Mouse (Mus musculus) limb, embryonic 15.5 days (tissue): Measurements from ENCODE around the gene Mvb12a. TPM values are rescaled to one million over a fixed set of nuclear protein-coding genes. Genes with fewer than 3 reads are reported as not detected.
"Not testable (repeated sequence)": the region's sequence is repeated elsewhere in the genome, so short reads cannot be mapped to it uniquely, and the experiment has no call there.

Source experiments
- ATAC-seq: fragments of 200-750 bp; cut with Nextera tagmentation; 2 replicates; pipeline ENCODE4 v1.8.0; 2017; ENCODE audit warnings: low read depth, moderate TSS enrichment; ENCODE audit not compliant: insufficient number of reproducible peaks, low FRiP score, low TSS enrichment
- H3K27ac ChIP-seq: fragments of 300-500 bp; sonication (generic); 2 replicates; pipeline ENCODE4 v1.5.1; 2015; ENCODE audit warnings: moderate library complexity, mild to moderate bottlenecking, inconsistent platforms
- H3K27me3 ChIP-seq: fragments of 300-500 bp; sonication (generic); 2 replicates; pipeline ENCODE4 v1.6.1; 2015; ENCODE audit warnings: inconsistent platforms
- H3K36me3 ChIP-seq: fragments of 300-500 bp; sonication (generic); 2 replicates; pipeline ENCODE4 v1.6.1; 2015; ENCODE audit warnings: inconsistent platforms
- H3K4me1 ChIP-seq: fragments of 300-500 bp; sonication (generic); 2 replicates; pipeline ENCODE4 v1.6.1; 2015; ENCODE audit warnings: inconsistent platforms
- H3K4me2 ChIP-seq: fragments of 300-500 bp; sonication (generic); 2 replicates; pipeline ENCODE4 v1.6.1; 2015; ENCODE audit warnings: mild to moderate bottlenecking, inconsistent platforms
- H3K4me3 ChIP-seq: fragments of 300-500 bp; sonication (generic); 2 replicates; pipeline ENCODE4 v1.5.1; 2015; ENCODE audit warnings: mild to moderate bottlenecking, inconsistent platforms
- H3K9ac ChIP-seq: fragments of 300-500 bp; sonication (generic); 2 replicates; pipeline ENCODE4 v1.6.1; 2015; ENCODE audit warnings: inconsistent platforms
- H3K9me3 ChIP-seq: fragments of 300-500 bp; sonication (generic); 2 replicates; pipeline ENCODE4 v1.6.1; 2016; ENCODE audit warnings: inconsistent platforms
- WGBS: fragments of 180-500 bp; shearing (Covaris S2); methylation state at CpG from one replicate; pipeline ENCODE4 v1.1.7; 2015; 5-methylcytosine and 5-hydroxymethylcytosine counted together
- polyA plus RNA-seq: library from polyadenylated mRNA; unstranded; fragments of >200 nt; fragmentation: Nextera tagmentation; extraction: Ambion mirVana; gene quantifications from 2 replicates; pipeline ENCODE4 v1.2.1, GENCODE M21; 2015

Gene Mvb12a
- polyA plus RNA-seq, 1 experiment from 2014 or later, result 95.7 TPM

DNA sequence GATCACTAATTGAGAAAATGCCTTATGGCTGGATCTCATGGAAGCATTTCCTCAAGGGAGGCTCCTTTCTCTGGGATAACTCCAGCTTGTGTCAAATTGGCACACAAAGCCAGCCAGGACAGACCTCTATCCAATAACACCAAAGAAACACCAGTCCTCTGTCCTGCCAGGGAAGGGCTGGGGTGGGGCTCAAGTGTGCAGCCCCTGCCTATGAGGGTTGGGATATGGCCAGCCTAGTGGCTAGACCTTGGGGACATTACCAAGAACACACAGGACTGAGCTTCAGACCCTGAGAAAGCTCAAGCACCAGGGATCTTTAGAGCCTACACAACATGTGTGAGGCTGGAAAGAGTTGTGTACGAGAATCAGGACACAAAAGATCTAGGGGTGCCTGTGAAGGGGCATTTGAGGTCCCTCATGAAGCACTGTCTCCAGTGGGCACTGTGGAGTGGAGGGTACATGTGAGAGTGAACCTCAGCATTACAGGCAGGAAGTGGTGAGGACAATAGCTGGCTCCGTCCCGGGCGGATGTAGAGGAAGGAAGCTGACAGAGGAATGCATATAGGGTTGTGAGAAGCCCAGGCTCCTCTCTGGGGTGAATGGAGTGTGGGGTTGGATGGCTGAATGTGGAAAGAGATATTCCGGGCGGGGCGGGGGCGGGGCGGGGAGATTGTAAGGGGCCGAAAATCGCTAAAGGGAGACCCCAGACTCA is 14.2 kb upstream of the Mvb12a start:
- H3K9ac ChIP-seq, result no peak overlapping the region
- H3K9me3 ChIP-seq, result no peaks in the 10 kb centered on the region
- H3K27me3 ChIP-seq, result peaks cover 33% of the 10 kb centered on the region
- H3K4me1 ChIP-seq, result peaks cover 22% of the 10 kb centered on the region
- peak overlapping the region; percentile 59 for H3K27ac ChIP-seq
- no peak overlapping the region for H3K4me2 ChIP-seq
- no peak overlapping the region for H3K4me3 ChIP-seq
- no peak for ATAC-seq
- no peaks in the 10 kb centered on the region for H3K36me3 ChIP-seq
- 78% methylated on average over 11 of the region's 11 CpGs for WGBS

DNA sequence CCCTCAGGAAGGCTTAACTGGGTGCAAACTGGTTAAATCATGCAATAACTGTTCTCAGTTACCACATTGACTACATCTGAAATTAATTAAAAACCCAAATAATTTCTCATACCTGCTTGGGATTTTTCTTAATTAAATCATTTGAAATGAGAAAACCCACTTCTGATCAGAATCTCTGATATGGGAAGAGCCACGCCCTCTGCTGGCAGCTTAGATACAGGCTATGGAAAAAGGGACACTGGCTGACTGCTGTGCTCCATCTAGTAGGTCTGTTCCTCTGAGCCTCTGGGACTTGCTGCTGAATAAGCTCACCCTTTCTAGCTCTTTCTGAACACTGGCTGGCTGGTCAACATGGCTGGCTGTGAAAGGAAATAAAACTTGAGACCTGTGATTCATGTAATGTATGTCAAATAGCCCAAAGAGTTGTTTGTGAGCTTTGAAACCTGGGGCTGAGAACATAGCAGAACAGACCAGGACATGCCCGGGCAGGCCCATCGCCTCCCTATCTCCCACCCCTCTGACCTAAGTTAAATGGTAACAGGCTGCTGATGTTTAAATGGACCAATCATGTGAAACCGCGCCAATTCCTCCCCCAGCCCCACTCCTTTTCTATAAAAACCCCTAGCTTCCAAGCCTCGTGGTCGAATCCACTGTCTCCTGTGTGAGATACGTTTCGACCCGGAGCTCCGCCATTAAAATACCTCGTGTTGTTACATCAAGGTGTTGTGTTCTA is 11.8 kb upstream of the Mvb12a start:
- not testable (repeated sequence) for H3K36me3 ChIP-seq, H3K9ac ChIP-seq, H3K9me3 ChIP-seq, ATAC-seq, H3K4me2 ChIP-seq, H3K27ac ChIP-seq, H3K4me3 ChIP-seq
- WGBS, result 72% methylated on average over 7 of the region's 12 CpGs
- Histone ChIP-seq H3K4me1 (peaks cover 13% of the 10 kb centered on the region), H3K27me3 (peaks cover 12% of the 10 kb centered on the region)

- Histone ChIP-seq H3K27me3 (no peaks in the 10 kb centered on the region), H3K27ac (no peak overlapping the region), H3K4me3 (no peak overlapping the region), H3K4me1 (peaks cover 13% of the 10 kb centered on the region), H3K36me3 (no peaks in the 10 kb centered on the region), H3K9ac (no peak overlapping the region), H3K4me2 (no peak overlapping the region), H3K9me3 (no peaks in the 10 kb centered on the region)
- ATAC-seq, result no peak
- whole genome bisulfite sequencing, result 40% methylated on average over 3 of the region's 3 CpGs
These were observed 8.4 kb upstream of the Mvb12a start for GRCm38 (mm10) chr8:71534263-71534810.

DNA sequence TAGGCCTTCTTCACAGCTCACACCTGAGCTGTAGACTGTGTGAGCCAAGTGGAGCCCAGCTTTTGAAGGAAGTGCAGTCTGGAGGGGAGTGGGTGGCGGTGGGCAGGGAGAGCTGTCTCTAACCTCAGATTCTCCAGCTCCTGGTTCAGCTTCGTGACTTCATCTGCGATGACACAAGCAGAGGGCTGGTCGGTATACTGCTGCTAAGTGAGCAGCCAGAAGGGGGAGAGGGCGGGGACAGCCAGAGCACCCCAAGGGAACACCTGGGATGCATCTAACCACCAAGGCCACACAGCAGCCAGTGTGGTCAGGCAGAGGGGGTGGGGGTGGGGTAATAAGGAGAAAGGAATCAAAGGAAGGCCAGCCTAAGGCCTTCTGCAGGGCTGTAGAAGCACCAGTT is 7.1 kb upstream of the Mvb12a start:
- Histone ChIP-seq H3K36me3 (no peaks in the 10 kb centered on the region), H3K27me3 (no peaks in the 10 kb centered on the region), H3K9ac (no peak overlapping the region), H3K4me1 (peaks cover 13% of the 10 kb centered on the region), H3K27ac (no peak overlapping the region), H3K4me3 (no peak overlapping the region), H3K9me3 (no peaks in the 10 kb centered on the region), H3K4me2 (no peak overlapping the region)
- no peak for ATAC-seq
- WGBS, result 56% methylated on average over 5 of the region's 5 CpGs

DNA sequence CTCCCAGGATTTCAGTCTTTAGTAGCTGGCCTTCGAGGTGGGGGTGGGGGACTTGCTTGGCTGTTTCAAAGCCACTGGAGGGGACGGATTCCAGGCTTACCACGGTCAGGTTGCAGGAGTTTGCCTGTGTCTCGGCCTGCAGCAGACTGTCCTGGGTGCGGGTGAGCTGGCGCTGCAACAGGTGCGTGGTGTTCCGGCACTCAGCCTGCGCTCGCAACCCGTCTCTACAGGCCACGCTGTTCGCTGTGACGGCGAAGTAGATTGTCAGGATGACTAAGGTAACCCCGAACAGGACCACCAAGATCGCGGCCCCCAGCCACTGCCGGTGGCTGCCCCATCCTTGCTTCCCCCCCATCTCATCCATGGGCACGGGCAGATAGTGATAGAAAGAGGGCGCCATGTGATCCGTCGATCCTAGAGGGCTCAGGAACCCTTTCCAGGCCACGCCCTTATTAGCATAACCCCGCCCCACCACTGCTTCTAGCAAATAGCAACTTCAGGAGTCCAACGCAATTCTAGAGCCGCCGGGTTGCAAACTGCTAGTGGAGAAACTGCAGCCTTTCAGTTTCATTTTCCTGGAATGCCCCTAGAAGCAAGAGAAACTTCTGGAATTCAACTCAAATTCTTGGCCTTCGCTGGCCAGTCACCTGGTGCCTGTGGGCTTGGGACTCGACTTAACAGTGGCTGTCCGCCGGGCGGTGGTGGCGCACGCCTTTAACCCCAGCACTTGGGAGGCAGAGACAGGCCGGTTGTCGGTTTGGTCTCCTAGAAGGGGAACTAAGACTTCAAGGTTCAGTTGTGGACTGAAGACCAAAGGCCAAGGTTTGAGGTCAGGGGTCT is 5.5 kb upstream of the Mvb12a start, which contains the start of gene Bst2:
Bst2 (minus strand) TSS at position 429 of the 840 bp plus-strand sequence.
- WGBS, result 1% methylated on average over 37 of the region's 37 CpGs
- no peaks in the 10 kb centered on the region for H3K9me3 ChIP-seq
- peak within 1 kb of the TSS; percentile 35; the same call in 1 of the 2 replicates for H3K9ac ChIP-seq
- no peaks in the 10 kb centered on the region for H3K27me3 ChIP-seq
- H3K36me3 ChIP-seq, result no peaks in the 10 kb centered on the region
- H3K4me2 ChIP-seq, result peak within 1 kb of the TSS; percentile 72
- peak; percentile 65; the same call in 1 of the 2 replicates for ATAC-seq
- H3K27ac ChIP-seq, result peak within 1 kb of the TSS; percentile 78
- H3K4me3 ChIP-seq, result peak within 1 kb of the TSS; percentile 47
- peaks cover 13% of the 10 kb centered on the region for H3K4me1 ChIP-seq

GRCm38 (mm10) chr8:71543755-71544154 is 1.0 kb downstream of the Mvb12a start:
- Histone ChIP-seq H3K4me1 (peaks cover 10% of the 10 kb centered on the region), H3K4me3 (peak overlapping the region; percentile 87), H3K27ac (no peak overlapping the region), H3K4me2 (peak overlapping the region; percentile 89), H3K27me3 (no peaks in the 10 kb centered on the region), H3K36me3 (peaks cover 34% of the 10 kb centered on the region), H3K9me3 (no peaks in the 10 kb centered on the region), H3K9ac (no peak overlapping the region; the same call in 1 of the 2 replicates)
- ATAC-seq, result no peak
- 86% methylated on average over 9 of the region's 9 CpGs for WGBS

GRCm38 (mm10) chr8:71545053-71545452 is 2.3 kb downstream of the Mvb12a start:
- Histone ChIP-seq H3K9ac (no peak overlapping the region), H3K4me1 (peaks cover 10% of the 10 kb centered on the region), H3K27me3 (no peaks in the 10 kb centered on the region), H3K4me3 (no peak overlapping the region), H3K36me3 (peaks cover 40% of the 10 kb centered on the region), H3K9me3 (no peaks in the 10 kb centered on the region), H3K4me2 (no peak overlapping the region), H3K27ac (no peak overlapping the region)
- 88% methylated on average over 11 of the region's 11 CpGs for WGBS
- ATAC-seq, result no peak

DNA sequence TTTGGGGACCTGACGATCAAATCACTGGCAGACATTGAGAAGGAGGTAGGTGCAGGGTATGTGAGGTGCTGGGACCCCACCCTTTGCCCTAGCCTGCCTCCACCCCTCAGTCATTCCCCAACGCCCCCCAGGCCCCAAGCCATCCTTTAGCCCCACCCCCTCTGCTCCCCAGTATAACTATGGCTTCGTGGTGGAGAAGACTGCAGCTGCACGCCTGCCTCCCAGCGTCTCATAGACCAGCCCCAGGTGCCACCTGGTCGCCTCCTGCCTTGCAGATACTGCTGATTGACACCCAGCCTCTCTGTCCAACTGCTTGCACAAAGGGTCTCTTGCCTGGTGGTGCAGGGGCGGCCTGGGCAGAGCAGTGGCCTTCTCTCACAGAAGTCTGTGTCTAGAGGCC is 4.9 kb downstream of the Mvb12a start:
- ATAC-seq, result no peak
- peaks cover 40% of the 10 kb centered on the region for H3K36me3 ChIP-seq
- no peaks in the 10 kb centered on the region for H3K9me3 ChIP-seq
- H3K9ac ChIP-seq, result no peak overlapping the region
- peaks cover 10% of the 10 kb centered on the region for H3K4me1 ChIP-seq
- H3K4me3 ChIP-seq, result no peak overlapping the region
- no peak overlapping the region for H3K4me2 ChIP-seq
- H3K27ac ChIP-seq, result no peak overlapping the region
- no peaks in the 10 kb centered on the region for H3K27me3 ChIP-seq
- 89% methylated on average over 6 of the region's 7 CpGs for WGBS

GRCm38 (mm10) chr8:71550754-71551153 is 8.0 kb downstream of the Mvb12a start:
- Histone ChIP-seq H3K4me3 (no peak overlapping the region), H3K36me3 (peaks cover 32% of the 10 kb centered on the region), H3K9ac (no peak overlapping the region), H3K4me2 (no peak overlapping the region), H3K9me3 (no peaks in the 10 kb centered on the region), H3K27ac (no peak overlapping the region), H3K27me3 (peaks cover 5% of the 10 kb centered on the region), H3K4me1 (no peaks in the 10 kb centered on the region)
- no peak for ATAC-seq
- 62% methylated on average over 7 of the region's 7 CpGs for WGBS

DNA sequence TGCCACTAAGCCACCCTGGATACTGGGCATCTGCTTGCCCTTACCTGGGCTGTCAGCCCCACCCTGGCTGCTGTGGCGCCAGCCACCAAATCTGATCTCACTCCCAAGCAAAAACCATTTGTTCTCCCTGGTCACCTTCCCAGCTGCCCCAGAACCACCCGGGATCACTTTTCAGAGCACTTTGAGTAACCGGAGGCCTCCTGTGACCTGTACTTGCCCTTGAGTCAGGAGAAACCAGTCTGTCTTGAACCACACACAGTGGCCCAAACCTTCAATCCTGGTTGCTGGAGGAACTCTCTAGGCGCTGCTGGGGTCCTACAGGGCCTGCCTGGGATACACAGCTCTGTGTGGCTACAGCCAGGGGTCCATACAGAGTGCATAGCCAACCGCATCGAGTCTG is 10.0 kb downstream of the Mvb12a start:
- Histone ChIP-seq H3K4me3 (no peak overlapping the region), H3K9ac (no peak overlapping the region), H3K9me3 (no peaks in the 10 kb centered on the region), H3K27ac (no peak overlapping the region), H3K27me3 (peaks cover 25% of the 10 kb centered on the region), H3K4me1 (no peaks in the 10 kb centered on the region), H3K36me3 (peaks cover 14% of the 10 kb centered on the region), H3K4me2 (no peak overlapping the region)
- ATAC-seq, result no peak
- WGBS, result 44% methylated on average over 6 of the region's 6 CpGs

DNA sequence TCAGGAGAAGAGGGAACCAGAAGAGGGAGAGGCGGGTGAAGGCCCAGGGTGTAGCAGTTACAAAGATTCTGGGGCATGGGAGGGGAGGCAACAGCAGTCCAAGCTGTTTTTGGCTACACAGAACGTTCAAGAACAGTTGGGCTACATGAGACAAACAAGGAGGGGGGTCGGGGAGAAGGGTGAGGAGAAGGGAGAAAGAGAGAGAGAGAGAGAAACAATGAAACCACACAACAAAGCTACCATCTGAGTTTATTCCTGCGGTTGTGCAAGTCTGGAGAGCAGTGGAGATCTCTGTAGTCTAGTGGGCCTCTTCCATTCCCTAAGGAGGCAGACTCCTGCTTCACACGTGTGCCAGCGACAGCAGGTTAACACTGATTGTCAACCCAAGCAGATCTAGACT is 11.3 kb downstream of the Mvb12a start:
- Histone ChIP-seq H3K9ac (no peak overlapping the region), H3K4me2 (no peak overlapping the region), H3K4me1 (peaks cover 10% of the 10 kb centered on the region), H3K36me3 (peaks cover 4% of the 10 kb centered on the region; the same call in 1 of the 2 replicates), H3K4me3 (no peak overlapping the region), H3K27ac (no peak overlapping the region), H3K27me3 (peaks cover 38% of the 10 kb centered on the region), H3K9me3 (no peaks in the 10 kb centered on the region)
- 72% methylated on average over 6 of the region's 6 CpGs for WGBS
- ATAC-seq, result no peak
